Mouse (Mus musculus): Measurements from ENCODE around the gene Mrps35.

DNA sequence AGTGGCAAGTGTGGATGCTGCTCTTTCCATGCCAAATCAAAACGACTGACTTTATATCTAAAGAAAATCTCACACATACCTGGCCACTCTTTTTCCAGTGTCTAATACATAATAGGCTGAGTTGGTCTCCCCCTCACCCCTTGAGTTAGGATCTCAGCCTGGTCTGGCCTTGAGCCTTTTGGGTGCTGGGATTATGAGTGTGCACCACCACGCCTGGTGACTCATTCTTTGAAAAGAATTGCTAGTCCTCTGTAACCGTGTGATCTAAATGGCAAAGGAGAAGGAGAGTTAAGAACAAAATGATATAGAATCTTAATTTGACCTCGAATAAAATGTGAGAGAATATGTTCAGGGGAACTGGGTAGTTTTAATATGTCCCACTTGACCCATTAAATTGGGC lies 24.7 kb upstream of the Mrps35 start:
- no peak for TF ChIP-seq CHD2 (IDR thresholded peaks at IDR 0.05; ENCODE audit: low read depth, low read length)
- no peak for TF ChIP-seq MAFK (IDR thresholded peaks at IDR 0.05; ENCODE audit: insufficient read depth, low read depth, low read length)
- TF ChIP-seq ZC3H11A (IDR thresholded peaks at IDR 0.05; ENCODE audit: borderline replicate concordance, low read depth, low read length) = no peak

Data from ES-E14 (cell line).